Mouse (Mus musculus): ENCODE results near the gene Endog.
A peak's percentile ranks its signal among the peaks of the same experiment; 100 is the strongest.
"Not testable (repeated sequence)": the region's sequence is repeated elsewhere in the genome, so short reads cannot be mapped to it uniquely, and the experiment has no call there.

Gene Endog

DNA sequence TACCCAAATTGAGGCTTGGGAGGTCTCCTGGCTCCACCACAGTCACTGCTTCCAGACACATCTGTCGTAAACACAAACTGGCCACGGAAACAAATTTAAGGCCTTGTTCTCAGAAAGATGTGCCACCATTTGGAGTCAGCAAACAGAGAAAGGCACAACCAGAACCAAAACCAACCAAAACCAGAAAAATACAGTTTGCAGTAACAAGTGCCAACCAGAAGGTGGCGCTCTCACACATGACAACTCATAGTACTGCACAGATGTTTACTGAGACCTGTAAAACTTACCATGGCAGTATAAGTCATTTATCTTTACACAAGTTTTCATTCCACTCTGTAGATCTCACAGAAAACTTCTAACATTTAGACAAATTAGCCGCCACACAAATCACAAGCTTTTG is 4.6 kb upstream of the Endog start:
- no peak for DNase-seq (ENCODE audit: low spot score in 2 of 2)

DNA sequence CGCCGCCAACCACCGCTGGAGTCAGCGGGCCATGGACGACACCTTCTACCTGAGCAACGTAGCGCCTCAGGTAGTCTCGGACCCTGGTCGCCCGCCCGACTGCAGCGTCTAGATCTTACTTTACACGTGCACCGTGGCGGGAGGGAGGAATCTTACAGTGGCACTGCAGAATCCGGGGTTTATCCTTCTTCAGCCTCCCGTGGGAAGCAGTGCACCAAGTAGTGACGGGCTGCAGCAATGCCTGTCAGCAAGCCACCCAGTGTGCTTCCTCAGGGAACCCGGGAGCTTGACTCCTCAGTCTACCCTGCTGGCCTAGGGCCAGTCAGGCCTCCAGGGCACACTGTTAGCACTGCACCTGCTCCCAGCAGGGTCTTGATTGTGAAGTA is 697 bp downstream of the Endog start:
- DNase-seq (ENCODE audit: low spot score in 2 of 2): no peak

DNA sequence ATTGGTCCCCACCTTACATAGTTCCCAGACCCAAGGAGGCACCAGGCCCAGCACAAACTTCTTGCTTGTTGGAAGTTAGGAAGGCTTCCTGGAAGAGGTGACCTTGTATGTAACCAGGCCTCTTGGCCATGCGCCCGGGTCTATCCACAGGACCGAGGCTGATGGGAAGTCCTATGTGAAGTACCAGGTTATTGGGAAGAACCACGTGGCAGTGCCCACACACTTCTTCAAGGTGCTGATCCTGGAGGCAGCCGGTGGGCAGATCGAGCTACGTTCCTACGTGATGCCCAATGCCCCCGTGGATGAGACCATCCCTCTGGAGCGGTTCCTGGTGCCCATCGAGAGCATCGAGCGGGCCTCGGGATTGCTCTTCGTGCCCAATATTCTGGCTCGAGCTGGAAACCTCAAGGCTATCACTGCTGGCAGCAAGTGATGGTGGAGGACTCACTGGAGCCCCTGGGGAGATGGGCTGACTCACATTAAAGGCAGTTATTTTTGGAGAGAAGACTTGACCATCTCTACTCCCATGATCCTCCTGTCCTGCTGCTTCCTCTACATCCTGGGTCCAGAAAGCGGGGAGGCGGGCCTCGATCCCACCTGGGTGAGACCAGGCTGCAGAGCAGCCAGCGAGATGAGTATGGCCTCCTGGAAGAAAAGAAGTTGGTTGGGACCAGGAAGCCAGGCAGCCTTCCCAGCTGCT is 2.4 kb downstream of the Endog start:
- DNase-seq (ENCODE audit: low spot score in 2 of 2): no peak

DNA sequence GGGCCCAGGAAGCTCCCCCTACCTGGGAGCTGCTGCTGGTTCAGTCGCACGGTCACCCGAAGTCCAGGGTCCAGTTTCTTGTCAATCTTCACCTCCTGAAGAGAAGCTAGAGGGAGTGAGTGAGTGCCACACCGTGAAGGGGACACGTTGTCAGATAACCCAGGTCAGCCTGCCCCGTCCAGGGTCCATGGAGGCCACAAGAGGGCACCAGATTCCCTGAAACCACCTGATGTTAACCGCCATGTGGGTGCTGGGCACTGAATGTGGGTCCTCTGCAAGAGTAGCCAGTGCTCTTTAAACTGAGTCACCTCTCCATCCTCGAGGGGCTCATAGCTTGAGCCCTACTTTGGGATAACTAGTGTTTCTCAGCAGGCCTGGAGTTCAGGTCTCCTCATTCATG is 4.6 kb downstream of the Endog start:
- DNase-seq (ENCODE audit: low spot score in 2 of 2): no peak

DNA sequence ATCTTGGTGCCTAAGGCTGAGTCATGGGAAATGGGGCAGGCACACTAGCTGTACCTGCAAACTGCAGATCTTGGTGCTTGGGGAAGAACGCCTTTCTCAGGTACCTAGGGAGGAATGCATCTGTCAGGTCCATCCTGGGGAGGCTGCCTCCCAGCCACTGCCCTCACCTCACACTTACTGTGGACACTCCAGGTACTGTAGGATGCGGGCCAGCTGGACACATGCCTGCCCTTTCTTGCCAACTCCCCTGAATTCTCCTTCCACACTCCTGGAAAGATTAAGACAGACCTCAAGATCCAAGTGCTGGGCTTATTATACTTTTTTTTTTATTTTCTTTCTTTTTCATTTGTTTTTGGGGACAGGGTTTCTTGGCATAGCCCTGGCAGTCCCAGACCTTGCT is 5.3 kb downstream of the Endog start:
- no peak for DNase-seq (ENCODE audit: low spot score in 2 of 2)

DNA sequence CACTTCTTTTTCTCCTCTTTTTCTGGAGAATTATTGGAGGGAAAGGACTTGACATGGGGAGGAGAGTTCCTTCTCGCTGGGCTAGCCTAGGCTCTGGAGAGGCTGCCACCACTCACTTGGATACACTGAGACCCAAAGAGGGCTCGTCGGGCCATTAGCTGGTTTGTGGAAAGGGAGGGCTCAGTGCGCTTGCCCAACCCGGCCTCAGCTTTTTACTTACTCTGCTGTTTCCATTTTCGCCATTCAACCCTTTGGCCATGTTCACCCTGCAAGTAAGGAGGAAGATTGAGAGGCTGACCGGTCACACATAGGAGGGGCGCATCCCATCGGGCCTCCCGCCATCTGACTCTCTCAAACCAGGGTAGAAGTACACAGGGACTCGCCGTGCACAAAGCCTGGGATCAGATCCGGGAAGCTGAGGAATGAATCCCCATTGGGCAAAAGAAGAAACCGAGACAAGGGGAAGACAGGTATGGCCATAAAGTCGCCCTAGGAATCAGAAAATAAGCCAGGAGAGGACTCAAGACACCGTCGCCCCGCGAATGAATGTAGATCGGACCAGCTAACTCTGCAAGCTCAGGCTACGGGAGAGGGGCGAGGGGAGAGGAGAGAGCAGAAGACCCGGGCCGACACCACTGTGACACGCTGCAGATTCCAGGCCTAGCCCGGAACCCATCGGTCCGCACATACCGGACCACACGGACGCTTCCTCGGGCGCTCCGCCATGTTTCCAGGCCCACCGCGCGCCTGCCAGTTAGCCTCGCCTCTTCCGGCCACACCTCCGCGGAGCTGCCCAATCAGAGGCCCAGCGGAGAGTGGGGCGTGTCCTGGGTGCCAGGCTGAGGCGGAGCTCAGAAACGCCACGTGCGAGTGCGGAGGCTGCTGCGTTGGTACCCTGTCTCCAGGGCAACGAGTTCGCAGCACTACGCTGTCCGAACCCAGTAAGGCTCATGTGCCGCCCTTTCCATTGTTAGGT is 6.7 kb downstream of the Endog start, which contains the start of gene Spout1:
TSS of gene Spout1 (minus strand) at position 760 of the 976 bp plus-strand sequence.
- peak; percentile 91 to 95 for DNase-seq (ENCODE audit: low spot score in 2 of 2)

DNA sequence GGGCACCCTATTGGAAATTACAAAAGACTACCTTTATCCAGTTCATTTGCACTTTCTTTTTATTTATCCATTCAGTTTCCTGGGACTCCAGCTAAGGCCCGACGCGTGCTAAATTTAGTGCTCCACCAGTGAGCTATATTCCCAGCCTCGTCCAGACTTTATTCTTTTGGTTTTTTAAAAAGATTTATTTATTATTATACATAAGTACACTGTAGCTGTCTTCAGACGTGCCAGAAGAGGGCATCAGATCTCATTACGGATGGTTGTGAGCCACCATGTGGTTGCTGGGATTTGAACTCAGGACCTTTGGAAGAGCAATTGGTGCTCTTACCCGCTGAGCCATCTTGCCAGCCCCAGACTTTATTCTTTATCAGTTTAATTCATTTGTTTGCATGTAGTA is 7.4 kb downstream of the Endog start:
- DNase-seq (ENCODE audit: low spot score in 2 of 2): not testable (repeated sequence)

DNA sequence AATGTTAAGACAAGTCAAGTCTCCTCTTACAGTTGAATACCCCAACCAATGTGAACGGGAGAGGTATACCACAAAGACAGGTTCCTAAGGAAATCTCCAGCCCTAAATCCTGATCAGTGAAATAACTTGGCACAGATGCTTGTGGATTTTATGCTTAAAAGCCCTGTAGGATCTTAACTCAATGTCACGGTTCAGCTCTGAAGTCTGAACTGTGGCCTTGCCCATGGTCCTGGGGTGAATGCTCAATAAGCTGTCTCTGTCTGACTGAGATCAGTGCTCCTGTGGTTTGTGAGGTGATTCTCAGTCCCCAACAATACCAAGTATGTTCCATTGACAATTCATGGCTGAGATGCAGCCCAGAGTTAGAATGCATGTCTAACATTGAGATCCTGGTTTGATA is 11.1 kb downstream of the Endog start:
- no peak for DNase-seq (ENCODE audit: low spot score in 2 of 2)

DNA sequence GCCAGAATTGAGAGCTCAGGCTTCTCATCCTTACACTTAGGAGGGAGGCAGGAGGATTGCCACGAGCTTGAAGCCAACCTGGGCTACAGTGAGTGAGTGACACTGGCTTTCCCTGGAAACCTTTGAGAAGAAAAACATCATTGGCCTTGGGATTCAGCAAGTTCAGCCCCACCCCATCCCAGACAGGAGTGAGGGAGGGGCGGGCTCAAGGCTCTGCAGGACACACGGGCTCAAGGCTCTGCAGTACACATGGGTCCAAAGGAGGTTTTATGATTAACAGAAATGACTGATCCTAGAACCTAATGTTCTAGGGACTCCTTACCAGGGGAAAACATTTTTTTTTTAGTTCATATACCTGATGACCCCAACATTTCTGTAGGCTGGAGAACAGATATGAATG is 12.4 kb downstream of the Endog start:
- no peak for DNase-seq (ENCODE audit: low spot score in 2 of 2)

DNA sequence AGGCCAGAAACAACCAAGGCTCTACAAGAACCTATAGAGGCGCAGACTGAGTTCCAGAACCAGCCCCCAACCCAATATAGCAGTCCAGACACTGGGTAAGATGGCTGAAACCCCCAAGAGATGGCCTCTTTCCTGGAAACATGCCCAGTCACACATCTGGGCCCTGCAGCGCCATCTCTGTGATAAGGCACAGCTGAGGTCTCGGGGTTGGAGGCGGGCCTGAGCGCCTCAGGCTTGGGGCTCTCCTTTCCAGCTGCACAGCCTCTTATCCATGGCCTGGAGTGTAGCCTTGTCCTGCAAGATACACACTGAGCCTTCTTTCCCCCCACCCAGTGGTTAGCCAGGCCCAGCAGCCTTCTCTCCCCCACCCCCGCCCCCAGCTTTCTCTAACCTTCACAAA is 14.0 kb downstream of the Endog start:
- no peak for DNase-seq (ENCODE audit: low spot score in 2 of 2)

DNA sequence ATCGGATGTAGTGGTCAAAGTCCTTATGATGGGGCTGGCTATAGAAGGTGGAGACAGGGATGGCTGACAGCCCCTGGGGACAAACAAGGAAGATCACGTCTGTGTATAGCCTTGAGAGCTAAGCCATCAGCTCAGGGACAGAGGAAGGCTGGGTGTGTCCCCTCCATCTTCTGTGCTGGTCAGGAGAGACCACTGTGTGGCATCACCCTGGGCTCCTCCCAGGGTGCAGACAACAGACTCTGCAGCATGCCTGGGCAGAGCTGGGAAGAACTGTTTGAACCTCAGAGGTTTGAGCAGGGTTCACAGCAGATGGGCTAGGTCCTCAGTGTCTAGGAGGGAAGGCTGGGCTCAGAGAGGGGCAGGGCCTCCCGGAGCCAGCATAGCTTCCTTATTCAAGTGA is 14.4 kb downstream of the Endog start:
- no peak for DNase-seq (ENCODE audit: low spot score in 2 of 2)

DNA sequence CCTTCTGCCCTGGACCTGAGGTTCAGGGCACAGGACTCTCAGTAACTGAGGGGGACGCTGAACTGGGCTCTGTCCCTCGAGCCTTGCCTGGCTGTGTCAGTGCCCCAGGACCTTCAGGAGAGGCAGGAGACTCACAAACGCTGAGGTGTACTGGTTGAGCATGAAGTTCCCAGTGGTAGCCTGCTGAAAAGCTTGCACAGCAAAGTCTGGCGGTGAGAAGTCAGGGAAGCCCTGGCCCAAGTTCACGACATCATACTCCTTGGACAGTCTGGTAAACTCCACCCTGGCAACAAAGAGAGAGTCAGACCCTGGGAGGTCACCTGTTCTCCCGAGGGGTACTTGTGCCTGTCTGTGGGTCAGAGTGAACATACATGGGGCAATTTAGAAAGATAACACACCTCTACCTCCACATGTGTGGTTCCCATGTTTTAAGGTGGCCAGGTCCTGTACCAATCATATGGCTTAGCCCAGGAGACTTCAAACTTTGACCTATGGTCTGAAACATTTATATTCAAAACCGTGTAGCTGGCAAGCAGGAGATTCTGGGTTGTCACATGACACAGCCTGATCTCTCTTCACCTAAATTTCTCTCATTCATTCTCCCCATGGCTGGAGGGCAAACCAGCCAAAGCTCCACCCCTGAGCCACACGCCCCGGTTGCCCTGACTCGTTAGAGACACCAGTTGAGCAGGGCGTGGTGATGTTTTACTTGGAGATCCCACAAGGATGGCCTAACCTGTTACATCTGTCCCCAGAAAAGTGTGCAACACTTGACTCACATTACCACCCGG is 20.7 kb downstream of the Endog start:
- DNase-seq (ENCODE audit: low spot score in 2 of 2): no peak

DNA sequence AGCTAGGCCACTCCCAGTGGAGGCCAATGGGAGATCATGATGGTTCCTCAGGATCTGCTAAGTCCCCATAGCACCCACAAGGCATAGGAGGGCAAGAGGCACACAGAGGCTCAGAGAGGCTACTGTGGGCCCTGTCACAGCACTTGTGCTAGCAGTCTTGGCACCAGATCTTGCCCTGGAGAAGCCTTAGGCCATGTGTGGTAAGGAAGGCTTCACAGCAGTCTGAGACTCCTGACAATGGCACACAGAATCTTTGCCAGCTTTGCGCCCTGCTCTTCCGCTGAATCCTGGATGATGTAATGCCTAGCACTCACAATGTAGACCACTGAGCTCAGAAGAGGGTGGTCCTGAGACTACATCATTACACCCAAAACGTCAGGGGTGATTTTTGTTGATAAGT is 23.4 kb downstream of the Endog start:
- no peak for DNase-seq (ENCODE audit: low spot score in 2 of 2)

DNA sequence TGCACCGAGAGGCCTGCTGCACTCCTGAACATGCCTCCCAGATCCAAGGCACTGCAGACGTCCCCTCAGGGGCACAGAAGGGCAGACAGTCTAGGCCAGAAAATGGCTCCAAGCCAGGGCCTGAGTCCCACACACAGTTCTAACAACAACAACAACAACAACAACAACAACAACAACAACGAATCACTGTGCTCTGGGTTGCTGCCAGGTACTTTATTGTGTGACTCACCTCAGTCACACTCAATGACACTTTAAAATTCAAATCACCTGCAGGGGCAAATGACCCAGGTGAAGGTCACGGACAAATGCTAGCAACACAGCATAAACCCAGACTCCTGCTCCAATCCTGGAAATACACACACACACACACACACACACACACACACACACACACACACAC is 26.7 kb downstream of the Endog start:
- DNase-seq (ENCODE audit: low spot score in 2 of 2): no peak

DNA sequence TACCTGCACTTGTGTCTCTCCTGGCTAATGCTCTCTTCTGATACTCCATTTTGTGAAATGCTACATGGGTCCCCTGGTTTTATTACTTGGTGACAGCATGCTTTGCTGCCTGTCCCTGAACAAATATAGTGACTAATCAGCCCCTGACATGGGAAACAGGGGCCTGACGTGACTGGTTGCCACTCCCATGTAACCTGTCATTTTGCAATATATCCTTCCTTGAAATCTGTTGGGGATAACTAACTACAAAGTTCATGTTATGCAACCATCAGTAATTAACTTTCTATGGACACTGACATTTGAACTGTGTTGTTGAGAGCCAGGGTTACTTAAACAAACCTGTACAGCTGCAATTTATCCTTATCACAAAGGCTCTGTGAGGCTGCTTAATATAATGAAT is 28.7 kb downstream of the Endog start:
- no peak for DNase-seq (ENCODE audit: low spot score in 2 of 2)

DNA sequence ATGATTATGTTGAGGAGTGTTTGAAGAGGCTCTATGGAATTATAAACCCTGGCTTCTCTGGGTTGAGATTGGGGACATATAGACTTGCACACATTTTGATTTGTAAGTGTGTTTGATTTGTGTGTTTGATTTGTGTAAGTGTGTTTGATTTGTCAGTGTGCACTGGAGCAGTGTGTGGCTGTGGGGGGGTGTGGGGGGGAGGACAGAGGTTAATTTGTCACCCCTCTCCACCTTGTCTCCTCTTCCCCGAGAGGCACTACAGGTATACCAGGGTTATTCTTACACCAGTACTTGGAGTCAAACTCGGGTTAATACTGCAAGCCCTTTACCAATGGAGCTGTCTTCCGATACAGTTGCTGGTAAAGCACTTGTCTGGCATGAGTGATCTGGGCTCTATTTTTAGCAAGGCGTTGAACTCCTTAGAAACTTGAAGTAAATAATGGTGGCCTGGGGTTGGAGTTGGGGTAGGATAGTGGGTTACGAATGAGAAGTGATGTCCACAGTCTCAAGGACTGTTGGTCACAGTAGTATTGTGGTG is 29.2 kb downstream of the Endog start:
- DNase-seq (ENCODE audit: low spot score in 2 of 2): no peak

DNA sequence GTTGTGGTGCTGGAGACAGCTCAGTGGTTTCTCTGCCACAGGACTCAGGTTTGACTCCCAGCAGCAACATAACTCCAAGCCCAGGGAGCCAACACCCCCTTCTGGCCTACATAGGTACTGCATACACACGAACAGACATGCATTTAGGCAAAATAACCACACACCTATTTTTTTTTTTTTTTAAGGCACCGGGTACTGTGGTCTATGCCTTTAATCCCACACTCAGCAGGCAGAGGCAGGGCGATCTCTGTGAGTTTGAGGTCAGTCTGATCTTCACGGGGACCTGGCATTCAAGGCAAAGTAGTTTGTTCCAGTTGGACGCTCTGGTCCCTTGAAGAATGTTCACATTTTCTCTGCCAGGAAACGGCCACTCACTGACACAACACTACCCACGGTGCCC is 32.1 kb downstream of the Endog start:
- no peak for DNase-seq (ENCODE audit: low spot score in 2 of 2)

DNA sequence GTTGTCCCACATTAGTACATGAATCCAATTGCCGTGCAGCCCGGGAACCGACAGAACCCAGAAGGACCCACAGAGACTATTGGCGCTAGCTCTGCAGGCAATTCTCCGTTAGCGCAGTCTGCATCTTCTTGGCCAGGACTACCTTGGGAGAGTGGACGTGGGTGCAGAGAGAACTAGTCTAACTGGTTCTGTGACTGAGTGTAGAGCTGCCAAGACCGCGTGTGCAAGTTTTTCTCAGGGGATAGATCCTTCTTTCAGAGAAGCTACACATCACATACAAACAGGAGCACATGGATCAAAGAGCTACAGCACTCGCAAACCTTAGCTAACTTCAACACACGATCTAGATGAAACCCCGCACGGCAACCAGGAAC is 33.9 kb downstream of the Endog start:
- no peak for DNase-seq (ENCODE audit: low spot score in 2 of 2)

DNA sequence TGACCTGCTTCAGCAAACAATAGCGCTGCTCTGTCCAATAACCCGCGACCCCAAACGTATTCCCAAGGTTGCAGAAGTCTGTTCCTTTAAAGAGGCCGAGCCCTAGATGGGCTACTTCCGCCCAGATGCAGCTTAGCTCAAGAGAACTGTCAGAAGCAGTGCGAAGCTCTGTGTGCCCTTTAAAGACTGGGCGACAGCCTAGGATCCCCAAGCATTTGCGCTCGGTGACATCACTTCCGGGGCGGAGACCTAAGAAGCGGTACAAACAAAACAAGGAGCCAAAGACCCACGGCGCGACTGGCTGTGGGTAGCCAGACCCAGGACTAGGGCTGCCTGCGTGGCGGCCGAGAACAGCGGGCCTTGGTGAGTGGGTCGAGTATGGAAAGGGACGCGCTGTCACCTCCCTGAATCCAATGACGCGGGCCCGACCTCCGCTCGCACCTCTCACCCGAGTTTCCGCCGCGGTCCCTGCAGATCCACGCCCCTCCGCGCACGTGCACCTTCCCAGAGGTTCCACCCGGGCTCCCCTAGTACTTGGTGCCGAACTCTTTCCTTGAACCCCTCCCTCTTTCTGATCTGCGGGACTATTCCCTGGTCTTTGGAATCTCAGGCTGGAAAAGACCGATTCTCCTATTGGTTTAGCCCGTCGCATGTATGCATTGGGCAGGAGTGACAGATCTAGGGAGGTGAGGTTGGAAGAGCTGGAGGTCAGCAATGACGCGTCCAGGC is 34.5 kb downstream of the Endog start, which contains the start of gene Kyat1:
TSS of gene Kyat1 (minus strand) at position 219 of the 729 bp plus-strand sequence.
- peak; percentile 80 to 94 for DNase-seq (ENCODE audit: low spot score in 2 of 2)

DNA sequence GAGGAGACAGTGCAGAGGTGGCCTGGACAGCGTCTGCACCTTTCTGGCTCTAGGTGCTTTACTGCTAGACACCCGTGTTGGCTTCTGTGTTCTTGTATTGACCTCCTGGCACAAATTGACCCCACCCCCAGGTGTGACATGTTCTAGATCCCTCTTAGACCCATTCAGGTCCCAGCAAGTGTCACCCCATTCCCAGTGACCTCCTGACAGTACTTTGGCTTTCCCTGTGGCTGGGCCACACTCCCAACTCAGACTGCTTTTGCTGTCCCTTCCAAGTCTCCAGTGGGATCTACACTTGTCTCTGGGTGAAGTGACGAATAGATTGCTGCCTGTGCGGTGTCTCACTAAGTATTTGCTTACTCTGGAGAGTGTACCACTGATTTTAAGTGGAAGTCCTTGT is 36.1 kb downstream of the Endog start:
- no peak for DNase-seq (ENCODE audit: low spot score in 2 of 2)

DNA sequence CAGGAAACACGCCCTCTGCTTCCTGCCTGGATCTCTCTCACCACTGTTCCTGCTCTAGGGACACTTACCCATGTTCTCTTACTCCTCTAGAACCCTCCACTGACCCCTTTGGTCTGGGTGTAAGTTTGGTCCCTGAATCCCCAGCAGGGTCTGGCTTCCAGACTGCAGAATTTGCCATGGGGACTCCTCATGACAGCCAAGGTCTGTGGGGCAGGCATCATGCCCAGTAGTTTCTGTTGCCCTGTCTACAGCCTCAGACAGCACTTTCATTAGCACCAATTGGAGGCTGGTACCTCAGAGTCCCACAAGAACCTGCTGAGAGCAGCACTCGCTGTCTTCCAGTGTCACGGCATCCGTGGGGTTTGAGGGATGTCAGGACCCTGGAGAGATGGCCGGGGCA is 36.6 kb downstream of the Endog start:
- DNase-seq (ENCODE audit: low spot score in 2 of 2): no peak
